Mouse (Mus musculus) spleen, adult 2 months (tissue): ENCODE measurements around the gene Pappa. TPM values are rescaled to one million over a fixed set of nuclear protein-coding genes. Genes with fewer than 3 reads are reported as not detected.

Source experiments
- DNase-seq, 2 experiments: peaks; one replicate each; pipeline versions ENCODE4 v3.0.0 to v3.0.0-alpha.2; 2012 to 2021; ENCODE audit warnings: low spot score in 2 of 2, low read depth in 1 of 2
- H3K27ac ChIP-seq: fragments of 200-500 bp; 2 replicates; pipeline ENCODE4 v1.5.1; 2012; ENCODE audit warnings: low read length, inconsistent platforms; ENCODE audit not compliant: insufficient read depth
- H3K27me3 ChIP-seq: fragments of 200-500 bp; 2 replicates; pipeline ENCODE4 v1.6.1; 2012; ENCODE audit warnings: mild to moderate bottlenecking, moderate library complexity, low read length, inconsistent platforms; ENCODE audit not compliant: control insufficient read depth, insufficient read depth
- H3K36me3 ChIP-seq: fragments of 200-500 bp; 2 replicates; pipeline ENCODE4 v1.6.1; 2012; ENCODE audit warnings: mild to moderate bottlenecking, low read length, inconsistent platforms; ENCODE audit not compliant: control insufficient read depth, insufficient read depth
- H3K4me1 ChIP-seq: fragments of 200-500 bp; 2 replicates; pipeline ENCODE4 v1.6.1; 2011; ENCODE audit warnings: inconsistent platforms; ENCODE audit not compliant: control insufficient read depth, insufficient read depth, insufficient read length
- H3K4me3 ChIP-seq: fragments of 200-500 bp; 2 replicates; pipeline ENCODE4 v1.5.1; 2011; ENCODE audit warnings: mild to moderate bottlenecking, inconsistent platforms; ENCODE audit not compliant: insufficient read depth, insufficient read length; ENCODE audit errors: extremely low read depth
- CTCF ChIP-seq: fragments of 200-500 bp; IDR thresholded peaks from 2 replicates; pipeline ENCODE4 v1.5.1; 2011; ENCODE audit warnings: mild to moderate bottlenecking, inconsistent platforms; ENCODE audit not compliant: insufficient read depth, insufficient read length, insufficient replicate concordance; ENCODE audit errors: extremely low read depth
- POLR2A ChIP-seq: fragments of 200-500 bp; IDR thresholded peaks from 2 replicates; pipeline ENCODE4 v1.6.1; 2011; ENCODE audit warnings: low read depth, low read length, inconsistent platforms
- WGBS: fragments of 180-500 bp; shearing (Covaris S2); methylation state at CpG from one replicate; pipeline ENCODE4 v1.1.7; 2018; 5-methylcytosine and 5-hydroxymethylcytosine counted together
- polyA plus RNA-seq: library from polyadenylated mRNA; depleted of rRNA; stranded (reverse); fragments of >200 nt; gene quantifications from 2 replicates; pipeline ENCODE4 v1.2.3, GENCODE M21; 2012

The Pappa gene
- polyA plus RNA-seq, 1 experiment: 0.22 TPM

- Histone ChIP-seq H3K36me3 (no peaks in the 10 kb centered on the region), H3K27me3 (no peaks in the 10 kb centered on the region), H3K4me1 (no peaks in the 10 kb centered on the region), H3K4me3 (no peak overlapping the region), H3K27ac (no peak overlapping the region)
- 50% methylated on average over 5 of the region's 5 CpGs for WGBS
- no peak for DNase-seq
- TF ChIP-seq CTCF (no peak), POLR2A (no peak)
Measured at GRCm38 (mm10) chr4:65135109-65135508, 11.1 kb downstream of the Pappa start.

- H3K27me3 ChIP-seq: no peaks in the 10 kb centered on the region
- no peaks in the 10 kb centered on the region for H3K4me1 ChIP-seq
- WGBS: 91% methylated on average over 3 of the region's 3 CpGs
- no peak overlapping the region for H3K4me3 ChIP-seq
- H3K36me3 ChIP-seq: no peaks in the 10 kb centered on the region
- TF ChIP-seq CTCF (no peak), POLR2A (no peak)
- DNase-seq: no peak
- H3K27ac ChIP-seq: no peak overlapping the region
Measured at GRCm38 (mm10) chr4:65136541-65136940, 12.6 kb downstream of the Pappa start.

- WGBS: 83% methylated on average over 1 of the region's 1 CpGs
- H3K27ac ChIP-seq: no peak overlapping the region
- no peaks in the 10 kb centered on the region for H3K36me3 ChIP-seq
- H3K4me1 ChIP-seq: no peaks in the 10 kb centered on the region
- H3K27me3 ChIP-seq: no peaks in the 10 kb centered on the region
- no peak for DNase-seq
- no peak for TF ChIP-seq POLR2A
- TF ChIP-seq CTCF: no peak
- no peak overlapping the region for H3K4me3 ChIP-seq
Measured at GRCm38 (mm10) chr4:65146936-65147335, 23.0 kb downstream of the Pappa start.

- Histone ChIP-seq H3K4me3 (no peak overlapping the region), H3K27me3 (no peaks in the 10 kb centered on the region), H3K4me1 (no peaks in the 10 kb centered on the region), H3K27ac (no peak overlapping the region), H3K36me3 (no peaks in the 10 kb centered on the region)
- DNase-seq: no peak
- no peak for TF ChIP-seq POLR2A
- no peak for TF ChIP-seq CTCF
- WGBS: 58% methylated on average over 2 of the region's 2 CpGs
Measured at GRCm38 (mm10) chr4:65153601-65154000, 29.6 kb downstream of the Pappa start.

GRCm38 (mm10) chr4:65156231-65156630 lies 32.3 kb downstream of the Pappa start:
- H3K27ac ChIP-seq: no peak overlapping the region
- no peak overlapping the region for H3K4me3 ChIP-seq
- no peaks in the 10 kb centered on the region for H3K36me3 ChIP-seq
- no peak for DNase-seq
- 92% methylated on average over 10 of the region's 10 CpGs for WGBS
- no peaks in the 10 kb centered on the region for H3K27me3 ChIP-seq
- TF ChIP-seq POLR2A: no peak
- no peaks in the 10 kb centered on the region for H3K4me1 ChIP-seq

GRCm38 (mm10) chr4:65158651-65159050 lies 34.7 kb downstream of the Pappa start:
- no peak for TF ChIP-seq POLR2A
- no peak for TF ChIP-seq CTCF
- H3K27ac ChIP-seq: no peak overlapping the region
- no peaks in the 10 kb centered on the region for H3K27me3 ChIP-seq
- H3K4me1 ChIP-seq: no peaks in the 10 kb centered on the region
- WGBS: 90% methylated on average over 3 of the region's 3 CpGs
- H3K36me3 ChIP-seq: no peaks in the 10 kb centered on the region
- DNase-seq: no peak
- no peak overlapping the region for H3K4me3 ChIP-seq

- 86% methylated on average over 5 of the region's 5 CpGs for WGBS
- DNase-seq: no peak
- TF ChIP-seq CTCF (no peak), POLR2A (no peak)
- no peaks in the 10 kb centered on the region for H3K36me3 ChIP-seq
- no peaks in the 10 kb centered on the region for H3K27me3 ChIP-seq
- H3K27ac ChIP-seq: no peak overlapping the region
- no peak overlapping the region for H3K4me3 ChIP-seq
- no peaks in the 10 kb centered on the region for H3K4me1 ChIP-seq
Measured at GRCm38 (mm10) chr4:65159481-65159880, 35.5 kb downstream of the Pappa start.
